8 mouse cellular contexts compared by ENCODE assay signal in the genomic region with DNA sequence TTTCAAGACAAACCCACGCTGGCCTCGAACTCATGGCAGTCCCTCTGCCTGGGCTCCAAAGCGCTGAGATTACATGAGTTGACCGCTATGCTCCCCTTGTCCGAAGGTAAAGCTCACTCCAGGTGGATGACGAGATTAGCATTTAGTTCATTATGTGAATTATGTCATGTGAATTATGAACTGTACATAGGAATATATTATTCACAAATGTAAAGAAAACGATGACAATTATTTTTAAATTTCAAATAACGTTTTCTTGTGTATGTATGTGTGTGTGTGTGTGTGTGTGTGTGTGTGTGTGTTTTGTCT. TPM values are rescaled to one million over a fixed set of nuclear protein-coding genes. Genes with fewer than 3 reads are reported as not detected.
A peak's percentile ranks its signal among the peaks of the same experiment; 100 is the strongest.
DNase-seq lines count a peak whose midpoint lies in the region; ATAC-seq lines count a peak whose summit lies in the region.

No protein-coding gene starts in this region.

- H3K4me2 ChIP-seq in kidney, embryonic 16.5 days (replicated peaks; ENCODE audit: low read depth, low read length), result peak overlapping the region; percentile 90
- H3K4me2 ChIP-seq in hindbrain, embryonic 15.5 days, result peak overlapping the region; percentile 90
- peak overlapping the region; percentile 82 for H3K4me2 ChIP-seq in midbrain, embryonic 14.5 days (ENCODE audit: low read length)

- H3K36me3 ChIP-seq in kidney, embryonic 16.5 days (ENCODE audit: insufficient read depth, low read length), result peaks cover 21% of the 10 kb centered on the region; the same call in 1 of the 2 replicates
- peaks cover 26% of the 10 kb centered on the region for H3K36me3 ChIP-seq in embryonic facial prominence, embryonic 10.5 days (replicated peaks)
- peaks cover 15% of the 10 kb centered on the region for H3K36me3 ChIP-seq in hindbrain, embryonic 15.5 days
- H3K36me3 ChIP-seq in midbrain, embryonic 14.5 days (ENCODE audit: control insufficient read depth, insufficient read depth, low read length), result peaks cover 18% of the 10 kb centered on the region

- H3K9me3 ChIP-seq in kidney, embryonic 16.5 days (ENCODE audit: low read length), result no peaks in the 10 kb centered on the region
- no peaks in the 10 kb centered on the region for H3K9me3 ChIP-seq in embryonic facial prominence, embryonic 10.5 days
- no peaks in the 10 kb centered on the region for H3K9me3 ChIP-seq in hindbrain, embryonic 15.5 days
- H3K9me3 ChIP-seq in midbrain, embryonic 14.5 days (ENCODE audit: control insufficient read depth, low read length), result no peaks in the 10 kb centered on the region

- no peaks in the 10 kb centered on the region for H3K27me3 ChIP-seq in kidney, embryonic 16.5 days (ENCODE audit: insufficient read depth, low read length)
- no peaks in the 10 kb centered on the region for H3K27me3 ChIP-seq in embryonic facial prominence, embryonic 10.5 days (replicated peaks; ENCODE audit: low read depth, poor library complexity, severe bottlenecking)
- H3K27me3 ChIP-seq in hindbrain, embryonic 15.5 days, result no peaks in the 10 kb centered on the region
- H3K27me3 ChIP-seq in midbrain, embryonic 14.5 days (ENCODE audit: control insufficient read depth, insufficient read depth, low read length), result no peaks in the 10 kb centered on the region

- H3K4me1 ChIP-seq in kidney, embryonic 16.5 days (ENCODE audit: insufficient read depth, low read length), result peaks cover 12% of the 10 kb centered on the region
- H3K4me1 ChIP-seq in embryonic facial prominence, embryonic 10.5 days, result peaks cover 13% of the 10 kb centered on the region
- peaks cover 21% of the 10 kb centered on the region for H3K4me1 ChIP-seq in hindbrain, embryonic 15.5 days (replicated peaks)
- H3K4me1 ChIP-seq in midbrain, embryonic 14.5 days (ENCODE audit: control insufficient read depth, insufficient read depth, low read length), result peaks cover 13% of the 10 kb centered on the region

- 2% methylated on average over 8 of the region's 8 CpGs for WGBS in kidney, embryonic 16.5 days
- 4% methylated on average over 8 of the region's 8 CpGs for WGBS in embryonic facial prominence, embryonic 10.5 days
- WGBS in hindbrain, embryonic 15.5 days, result 3% methylated on average over 8 of the region's 8 CpGs
- WGBS in midbrain, embryonic 14.5 days, result under 1% methylated on average over 8 of the region's 8 CpGs

- peak overlapping the region; percentile 61 for H3K27ac ChIP-seq in kidney, embryonic 16.5 days (ENCODE audit: low read length)
- peak overlapping the region; percentile 95 for H3K27ac ChIP-seq in embryonic facial prominence, embryonic 10.5 days (replicated peaks)
- peak overlapping the region; percentile 87; the same call in 1 of the 2 replicates for H3K27ac ChIP-seq in hindbrain, embryonic 15.5 days (replicated peaks)
- H3K27ac ChIP-seq in midbrain, embryonic 14.5 days (replicated peaks; ENCODE audit: low read depth, low read length), result no peak overlapping the region

- peak; percentile 5; the same call in 1 of the 2 replicates for ATAC-seq in kidney, embryonic 16.5 days (ENCODE audit: low FRiP score, low TSS enrichment)
- peak; percentile 35; the same call in 1 of the 2 replicates for ATAC-seq in hindbrain, embryonic 15.5 days (ENCODE audit: low FRiP score, low read depth)
- peak; percentile 29; the same call in 1 of the 2 replicates for ATAC-seq in midbrain, embryonic 14.5 days (ENCODE audit: low FRiP score, low TSS enrichment)

- H3K4me3 ChIP-seq in kidney, embryonic 16.5 days (ENCODE audit: low read length), result peak overlapping the region; percentile 90
- H3K4me3 ChIP-seq in embryonic facial prominence, embryonic 10.5 days, result peak overlapping the region; percentile 84
- peak overlapping the region; percentile 73 for H3K4me3 ChIP-seq in hindbrain, embryonic 15.5 days
- peak overlapping the region; percentile 78 for H3K4me3 ChIP-seq in midbrain, embryonic 14.5 days (replicated peaks; ENCODE audit: low read depth, low read length)

- no peak for DNase-seq in kidney, postnatal 36 days
- DNase-seq in embryonic facial prominence, embryonic 10.5 days (ENCODE audit: low spot score), result no peak
- no peak for DNase-seq in midbrain, embryonic 14.5 days
- no peak for DNase-seq in cerebellum, postnatal 36 days
- DNase-seq in thymus, adult 18-20 months, result no peak
- no peak for DNase-seq in adrenal gland, adult (ENCODE audit: inconsistent age in 2 of 2, low spot score in 1 of 2)

- H3K9ac ChIP-seq in kidney, embryonic 16.5 days (replicated peaks; ENCODE audit: low read length), result peak overlapping the region; percentile 70
- no peak overlapping the region for H3K9ac ChIP-seq in hindbrain, embryonic 15.5 days
- no peak overlapping the region for H3K9ac ChIP-seq in midbrain, embryonic 14.5 days (replicated peaks; ENCODE audit: low read length)

RNA-seq across cellular contexts. Expression of a gene that starts 0.3 kb away (rescaled TPM):
- polyA plus RNA-seq in kidney, embryonic 16.5 days (2015; fragmentation: Nextera tagmentation; extraction: Ambion mirVana), result 6.0 and 7.3 TPM in 2 replicates
- polyA plus RNA-seq in embryonic facial prominence, embryonic 10.5 days (2016; fragmentation: Nextera tagmentation; extraction: Ambion mirVana), result 5.7 and 6.3 TPM in 2 replicates
- polyA plus RNA-seq in hindbrain, embryonic 15.5 days (2015; fragmentation: Nextera tagmentation; extraction: Ambion mirVana), result 6.1 and 6.9 TPM in 2 replicates
- 5.9 and 9.1 TPM in 2 replicates for polyA plus RNA-seq in midbrain, embryonic 14.5 days (2014; fragmentation: Nextera tagmentation; extraction: Ambion mirVana)

RNA-seq across cellular contexts. Expression of a gene that starts 13.3 kb away (rescaled TPM):
- polyA plus RNA-seq in kidney, embryonic 16.5 days (2015; fragmentation: Nextera tagmentation; extraction: Ambion mirVana), result 0.10 TPM in 1 of 2 replicates, not detected in the other
- not detected in 2 replicates for polyA plus RNA-seq in embryonic facial prominence, embryonic 10.5 days (2016; fragmentation: Nextera tagmentation; extraction: Ambion mirVana)
- not detected in 2 replicates for polyA plus RNA-seq in hindbrain, embryonic 15.5 days (2015; fragmentation: Nextera tagmentation; extraction: Ambion mirVana)
- polyA plus RNA-seq in midbrain, embryonic 14.5 days (2014; fragmentation: Nextera tagmentation; extraction: Ambion mirVana), result 0.09 TPM in 1 of 2 replicates, not detected in the other

RNA-seq across cellular contexts. Expression of a gene that starts 34.4 kb away (rescaled TPM):
- polyA plus RNA-seq in kidney, embryonic 16.5 days (2015; fragmentation: Nextera tagmentation; extraction: Ambion mirVana), result 217 and 219 TPM in 2 replicates
- polyA plus RNA-seq in embryonic facial prominence, embryonic 10.5 days (2016; fragmentation: Nextera tagmentation; extraction: Ambion mirVana), result 255 and 258 TPM in 2 replicates
- 603 and 674 TPM in 2 replicates for polyA plus RNA-seq in hindbrain, embryonic 15.5 days (2015; fragmentation: Nextera tagmentation; extraction: Ambion mirVana)
- polyA plus RNA-seq in midbrain, embryonic 14.5 days (2014; fragmentation: Nextera tagmentation; extraction: Ambion mirVana), result 641 and 678 TPM in 2 replicates

RNA-seq across cellular contexts. Expression of a gene that starts 37.3 kb away (rescaled TPM):
- polyA plus RNA-seq in kidney, embryonic 16.5 days (2015; fragmentation: Nextera tagmentation; extraction: Ambion mirVana), result 9.1 and 9.4 TPM in 2 replicates
- 10.6 and 10.8 TPM in 2 replicates for polyA plus RNA-seq in embryonic facial prominence, embryonic 10.5 days (2016; fragmentation: Nextera tagmentation; extraction: Ambion mirVana)
- polyA plus RNA-seq in hindbrain, embryonic 15.5 days (2015; fragmentation: Nextera tagmentation; extraction: Ambion mirVana), result 10.0 and 11.8 TPM in 2 replicates
- 9.1 and 14.4 TPM in 2 replicates for polyA plus RNA-seq in midbrain, embryonic 14.5 days (2014; fragmentation: Nextera tagmentation; extraction: Ambion mirVana)

RNA-seq across cellular contexts. Expression of a gene that starts 44.4 kb away (rescaled TPM):
- polyA plus RNA-seq in kidney, embryonic 16.5 days (2015; fragmentation: Nextera tagmentation; extraction: Ambion mirVana), result 93.4 and 93.5 TPM in 2 replicates
- polyA plus RNA-seq in embryonic facial prominence, embryonic 10.5 days (2016; fragmentation: Nextera tagmentation; extraction: Ambion mirVana), result 23.0 and 25.0 TPM in 2 replicates
- polyA plus RNA-seq in hindbrain, embryonic 15.5 days (2015; fragmentation: Nextera tagmentation; extraction: Ambion mirVana), result 230 and 238 TPM in 2 replicates
- 239 and 784 TPM in 2 replicates for polyA plus RNA-seq in midbrain, embryonic 14.5 days (2014; fragmentation: Nextera tagmentation; extraction: Ambion mirVana)
